Mouse (Mus musculus) heart, embryonic 16.5 days (tissue): ENCODE measurements at regions not wholly inside any gene's neighbourhood (a gene's known extent, or its start where the extent isn't known, plus 50 kb on each side); places are given as distances from the start of the nearest gene placed in this dataset.

Experiments used
- ATAC-seq: fragments of 200-750 bp; cut with Nextera tagmentation; replicated peaks from 2 replicates; pipeline ENCODE4 v1.8.0; 2017; ENCODE audit warnings: moderate number of reproducible peaks; ENCODE audit not compliant: insufficient read depth, low FRiP score; ENCODE audit errors: extremely low read depth
- H3K27ac ChIP-seq: fragments of 300-500 bp; sonication (generic); 2 replicates; pipeline ENCODE4 v1.5.1; 2014; ENCODE audit warnings: mild to moderate bottlenecking, low read length, control low read depth, moderate library complexity
- H3K27me3 ChIP-seq: fragments of 300-500 bp; sonication (generic); 2 replicates; pipeline ENCODE4 v1.6.1; 2014; ENCODE audit warnings: low read length, mixed read lengths; ENCODE audit not compliant: control insufficient read depth, insufficient read depth
- H3K36me3 ChIP-seq: fragments of 300-500 bp; sonication (generic); 2 replicates; pipeline ENCODE4 v1.6.1; 2014; ENCODE audit not compliant: control insufficient read depth, insufficient read depth
- H3K4me1 ChIP-seq: fragments of 300-500 bp; sonication (generic); 2 replicates; pipeline ENCODE4 v1.6.1; 2014; ENCODE audit warnings: low read length, mixed read lengths; ENCODE audit not compliant: control insufficient read depth, insufficient read depth
- H3K4me2 ChIP-seq: fragments of 300-500 bp; sonication (generic); 2 replicates; pipeline ENCODE4 v1.6.1; 2014; ENCODE audit warnings: low read depth, mild to moderate bottlenecking, control low read depth, low read length
- H3K4me3 ChIP-seq: fragments of 300-500 bp; sonication (generic); 2 replicates; pipeline ENCODE4 v1.5.1; 2014; ENCODE audit warnings: mild to moderate bottlenecking, control low read depth, low read length
- H3K9ac ChIP-seq: fragments of 300-500 bp; sonication (generic); 2 replicates; pipeline ENCODE4 v1.6.1; 2014; ENCODE audit warnings: low read length, control low read depth
- H3K9me3 ChIP-seq: fragments of 300-500 bp; sonication (generic); replicated peaks from 2 replicates; pipeline ENCODE4 v1.6.1; 2016; ENCODE audit warnings: low read length; ENCODE audit not compliant: control insufficient read depth
- WGBS: fragments of 180-500 bp; shearing (Covaris S2); extraction: QIAGEN DNeasy Blood & Tissue Kit; methylation state at CpG from one replicate; pipeline ENCODE4 v1.1.7; 2014; 5-methylcytosine and 5-hydroxymethylcytosine counted together

DNA sequence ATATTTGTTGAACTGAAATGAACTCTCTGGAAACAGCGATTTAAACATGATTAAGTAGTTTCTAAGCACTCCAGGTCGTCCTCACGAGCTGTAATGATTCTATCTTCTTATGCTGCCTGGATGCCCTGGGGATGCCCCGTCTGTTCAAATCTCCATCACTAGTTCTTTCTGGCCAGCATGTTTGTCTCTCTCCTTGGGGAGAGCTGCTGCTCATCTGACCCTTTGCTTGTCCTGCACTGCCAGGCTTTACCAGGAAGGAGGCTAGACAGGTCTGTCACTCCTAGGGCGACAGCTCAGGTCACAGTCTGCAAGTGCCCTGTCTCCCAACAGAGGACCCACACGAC, 155.1 kb downstream of the Irx2 start:
- Histone ChIP-seq H3K9me3 (no peaks in the 10 kb centered on the region), H3K27ac (no peak overlapping the region), H3K27me3 (no peaks in the 10 kb centered on the region; the same call in 1 of the 2 replicates), H3K4me2 (no peak overlapping the region), H3K4me1 (no peaks in the 10 kb centered on the region), H3K9ac (no peak overlapping the region), H3K36me3 (no peaks in the 10 kb centered on the region), H3K4me3 (no peak overlapping the region)
- 55% methylated on average over 6 of the region's 6 CpGs for WGBS
- ATAC-seq = no peak

DNA sequence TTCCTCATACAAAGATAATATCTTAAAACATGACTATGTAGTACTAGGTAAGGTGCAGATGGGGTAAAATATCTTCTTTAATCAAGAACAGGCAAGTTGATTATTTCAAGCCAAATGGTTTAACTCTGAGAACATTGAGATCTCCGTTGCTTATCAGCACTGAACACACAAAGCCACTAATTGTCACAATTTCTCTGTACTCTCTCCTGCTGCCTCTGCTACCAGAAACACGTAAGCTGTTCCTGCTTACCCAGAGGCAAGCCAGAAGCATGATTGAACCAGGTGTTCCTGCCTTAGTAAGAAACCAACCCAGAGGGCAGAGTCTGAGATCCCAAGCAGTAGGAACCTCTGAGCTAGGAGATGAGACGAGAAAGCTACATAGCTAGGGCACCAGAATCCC, 164.1 kb downstream of the Irx2 start:
- Histone ChIP-seq H3K4me2 (no peak overlapping the region), H3K27me3 (no peaks in the 10 kb centered on the region), H3K4me1 (no peaks in the 10 kb centered on the region), H3K36me3 (no peaks in the 10 kb centered on the region), H3K9ac (no peak overlapping the region), H3K9me3 (no peaks in the 10 kb centered on the region), H3K27ac (no peak overlapping the region), H3K4me3 (no peak overlapping the region)
- WGBS = 55% methylated on average over 3 of the region's 3 CpGs
- no peak for ATAC-seq

DNA sequence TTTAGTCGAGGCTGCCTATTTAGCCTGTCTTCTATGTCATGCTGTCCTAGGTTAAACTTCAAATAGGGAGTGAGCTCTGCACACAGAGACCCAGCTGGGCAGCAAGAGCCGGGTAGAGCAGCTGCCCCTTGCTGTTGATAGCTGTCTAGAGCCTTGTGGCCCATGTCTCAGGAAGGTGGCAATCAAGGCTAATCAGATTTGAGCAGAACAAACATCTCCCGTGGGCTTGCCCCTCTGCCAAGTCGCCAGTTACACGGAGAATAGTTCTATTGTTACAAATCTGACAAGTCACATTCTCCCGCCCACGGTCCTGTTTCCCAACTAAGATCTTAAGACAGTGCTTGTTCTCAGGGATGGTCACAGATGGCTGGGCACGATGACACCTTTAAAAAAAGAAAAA, 171.4 kb downstream of the Irx2 start:
- Histone ChIP-seq H3K4me2 (no peak overlapping the region), H3K36me3 (no peaks in the 10 kb centered on the region), H3K4me3 (no peak overlapping the region), H3K9me3 (no peaks in the 10 kb centered on the region), H3K4me1 (no peaks in the 10 kb centered on the region), H3K9ac (no peak overlapping the region), H3K27ac (no peak overlapping the region), H3K27me3 (no peaks in the 10 kb centered on the region)
- no peak for ATAC-seq
- WGBS = 36% methylated on average over 8 of the region's 8 CpGs

DNA sequence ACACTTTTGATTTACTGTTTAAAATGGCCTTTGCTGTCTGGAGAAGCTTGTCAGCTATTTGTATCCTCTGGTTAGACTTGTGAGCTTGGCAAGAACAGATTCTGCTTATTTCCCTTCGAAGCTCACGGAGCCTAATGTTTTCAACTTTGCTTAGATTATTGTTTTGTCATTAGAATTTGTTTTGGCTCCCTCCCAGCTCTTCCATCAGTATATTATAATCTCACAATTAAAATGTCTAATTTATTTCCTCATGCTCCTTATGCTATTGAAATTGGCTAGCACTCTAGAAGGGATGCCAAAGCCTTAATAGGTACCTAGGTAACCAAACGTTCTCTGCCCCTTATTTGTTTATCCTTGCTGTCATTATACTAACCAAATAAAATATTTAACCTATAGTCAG, 171.9 kb downstream of the Irx2 start:
- H3K27me3 ChIP-seq = no peaks in the 10 kb centered on the region
- no peaks in the 10 kb centered on the region for H3K9me3 ChIP-seq
- no peaks in the 10 kb centered on the region for H3K4me1 ChIP-seq
- H3K4me3 ChIP-seq = no peak overlapping the region
- no peaks in the 10 kb centered on the region for H3K36me3 ChIP-seq
- H3K4me2 ChIP-seq = no peak overlapping the region
- 69% methylated on average over 3 of the region's 3 CpGs for WGBS
- no peak overlapping the region for H3K9ac ChIP-seq
- no peak overlapping the region for H3K27ac ChIP-seq
- no peak for ATAC-seq

DNA sequence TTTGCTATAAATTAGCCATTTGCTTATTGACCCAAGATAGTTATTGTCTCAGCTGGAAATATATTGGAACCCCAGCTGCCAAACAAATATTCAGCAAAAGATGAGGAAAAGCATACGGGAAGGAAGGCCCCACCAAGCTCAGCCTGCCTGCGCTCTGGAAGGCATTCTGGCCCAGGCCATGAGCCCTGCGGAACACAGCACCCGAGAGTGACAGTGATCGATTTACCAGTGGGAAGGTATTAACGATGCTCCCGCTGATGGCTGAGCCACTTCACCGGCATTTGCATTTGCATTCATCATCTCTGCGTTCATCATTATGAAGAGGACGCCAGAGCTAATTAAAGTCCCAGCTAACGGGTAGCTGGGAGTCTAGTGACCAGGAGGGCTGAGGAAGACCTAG, 174.8 kb downstream of the Irx2 start:
- Histone ChIP-seq H3K27me3 (no peaks in the 10 kb centered on the region), H3K9ac (no peak overlapping the region), H3K4me2 (no peak overlapping the region), H3K36me3 (no peaks in the 10 kb centered on the region), H3K4me3 (no peak overlapping the region), H3K27ac (no peak overlapping the region), H3K4me1 (no peaks in the 10 kb centered on the region), H3K9me3 (no peaks in the 10 kb centered on the region)
- 60% methylated on average over 11 of the region's 11 CpGs for WGBS
- ATAC-seq = no peak

DNA sequence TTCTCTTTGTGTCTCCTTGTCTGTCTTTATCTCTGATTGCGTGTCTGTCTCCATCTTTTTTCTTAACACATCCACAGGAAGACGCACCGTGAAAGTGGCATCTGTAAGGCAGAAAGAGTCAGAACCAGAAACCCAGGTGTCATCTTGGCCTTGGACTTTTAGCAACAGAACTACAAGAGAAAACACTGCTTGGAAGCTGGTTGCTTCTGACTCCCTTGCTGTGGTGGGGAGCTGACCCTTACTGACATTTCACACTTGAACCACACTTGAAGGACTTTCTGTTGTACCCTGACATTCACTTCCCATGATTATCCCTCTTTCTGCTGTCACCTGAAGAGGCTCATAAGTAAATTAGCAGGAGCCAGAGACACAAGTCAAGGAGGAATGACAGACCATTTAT, 180.6 kb downstream of the Irx2 start:
- H3K4me1 ChIP-seq = no peaks in the 10 kb centered on the region
- H3K36me3 ChIP-seq = no peaks in the 10 kb centered on the region
- no peak overlapping the region for H3K27ac ChIP-seq
- WGBS = 80% methylated on average over 3 of the region's 3 CpGs
- H3K4me2 ChIP-seq = no peak overlapping the region
- no peak overlapping the region for H3K4me3 ChIP-seq
- ATAC-seq = no peak
- H3K9me3 ChIP-seq = no peaks in the 10 kb centered on the region
- H3K9ac ChIP-seq = no peak overlapping the region
- no peaks in the 10 kb centered on the region for H3K27me3 ChIP-seq

DNA sequence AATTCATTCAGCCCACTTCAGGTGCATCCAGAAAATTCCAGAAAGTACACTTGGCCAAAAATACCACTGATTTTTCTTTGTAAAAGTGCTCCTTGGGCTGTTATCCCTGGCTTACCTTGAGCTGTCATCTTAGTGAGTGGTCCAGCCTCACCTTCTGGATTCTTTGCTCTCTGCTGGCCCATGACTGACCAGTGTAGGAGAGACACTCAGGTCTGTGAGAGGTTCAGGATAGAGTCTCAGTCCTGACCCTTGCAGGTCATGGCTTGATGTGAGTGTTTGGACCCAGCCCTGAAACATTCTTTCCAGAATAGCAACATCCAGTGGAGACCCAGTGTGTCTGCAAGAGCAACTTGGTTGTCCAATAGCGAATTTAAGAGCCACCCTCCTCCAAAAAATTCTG, 182.0 kb downstream of the Irx2 start:
- peaks cover 8% of the 10 kb centered on the region for H3K27me3 ChIP-seq
- H3K9me3 ChIP-seq = no peaks in the 10 kb centered on the region
- no peaks in the 10 kb centered on the region for H3K4me1 ChIP-seq
- no peaks in the 10 kb centered on the region for H3K36me3 ChIP-seq
- ATAC-seq = no peak
- no peak overlapping the region for H3K4me2 ChIP-seq
- H3K4me3 ChIP-seq = no peak overlapping the region
- H3K9ac ChIP-seq = no peak overlapping the region
- H3K27ac ChIP-seq = no peak overlapping the region
- WGBS = 61% methylated on average over 1 of the region's 1 CpGs

DNA sequence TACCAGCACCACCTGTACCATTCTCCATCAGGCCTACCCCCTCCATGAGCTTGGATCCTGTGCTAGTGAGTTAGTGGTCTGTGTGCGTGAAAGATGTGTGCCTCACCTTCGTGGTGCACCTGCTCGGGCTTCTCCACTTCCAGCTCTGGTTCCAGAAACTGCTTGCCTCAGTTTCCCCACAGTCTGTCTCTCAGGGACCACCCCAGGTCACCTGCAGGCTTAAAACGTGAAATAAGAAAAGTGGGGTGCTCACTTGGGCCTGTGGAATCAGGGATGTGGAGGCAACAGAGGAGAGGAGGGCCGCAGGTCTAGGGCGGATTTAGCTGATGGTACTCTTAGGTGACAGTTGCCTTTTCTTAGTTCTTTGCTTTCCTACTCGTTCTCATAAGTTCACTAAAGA, 186.0 kb downstream of the Irx2 start:
- no peaks in the 10 kb centered on the region for H3K36me3 ChIP-seq
- ATAC-seq = no peak
- WGBS = 64% methylated on average over 7 of the region's 7 CpGs
- H3K9ac ChIP-seq = no peak overlapping the region
- H3K9me3 ChIP-seq = no peaks in the 10 kb centered on the region
- no peak overlapping the region for H3K4me2 ChIP-seq
- H3K27ac ChIP-seq = no peak overlapping the region
- no peak overlapping the region for H3K4me3 ChIP-seq
- H3K27me3 ChIP-seq = peaks cover 26% of the 10 kb centered on the region
- no peaks in the 10 kb centered on the region for H3K4me1 ChIP-seq

DNA sequence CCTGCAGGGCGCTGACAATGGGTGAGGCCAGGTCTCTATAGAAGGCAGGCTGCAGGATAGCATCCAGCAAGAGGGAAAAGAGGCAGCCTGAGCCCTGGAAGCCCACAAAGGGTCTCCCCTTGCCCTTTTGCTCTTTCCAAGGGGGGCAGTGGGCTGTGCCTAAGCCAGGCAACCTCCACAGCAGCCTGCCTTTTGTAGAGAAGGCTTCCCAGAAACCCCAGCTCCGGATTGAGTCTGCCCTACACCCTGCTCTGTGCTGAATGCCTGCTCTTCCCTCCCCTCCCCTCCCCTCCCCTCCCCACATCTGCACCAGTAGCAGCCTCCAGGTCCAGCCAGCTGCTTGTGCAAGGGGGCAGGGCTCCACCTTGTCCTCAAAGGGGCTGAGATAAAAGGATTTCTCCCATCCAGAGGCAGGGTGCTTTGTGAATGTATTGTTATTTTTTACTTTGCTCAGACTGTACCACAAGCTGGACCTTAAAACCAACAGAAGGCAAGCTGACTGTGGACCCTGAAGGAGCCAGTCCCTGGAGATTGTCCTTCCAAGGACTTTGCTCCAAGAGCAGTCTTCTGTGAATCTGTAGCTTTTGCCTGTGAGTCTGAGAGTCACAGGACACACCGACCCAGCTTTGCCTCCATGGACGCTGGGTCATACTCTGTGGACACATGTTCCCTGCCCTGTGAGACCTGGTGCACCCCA, 186.8 kb downstream of the Irx2 start:
- Histone ChIP-seq H3K4me3 (no peak overlapping the region), H3K9ac (no peak overlapping the region)

More for the DNA sequence above, 186.8 kb downstream of the Irx2 start:
- no peak overlapping the region for H3K27ac ChIP-seq
- no peaks in the 10 kb centered on the region for H3K4me1 ChIP-seq
- no peaks in the 10 kb centered on the region for H3K9me3 ChIP-seq
- H3K36me3 ChIP-seq = no peaks in the 10 kb centered on the region
- no peak overlapping the region for H3K4me2 ChIP-seq
- peaks cover 26% of the 10 kb centered on the region for H3K27me3 ChIP-seq
- no peak for ATAC-seq
- 18% methylated on average over 4 of the region's 4 CpGs for whole genome bisulfite sequencing
